Mouse (Mus musculus) embryonic fibroblast, embryonic 13.5 days (primary cell): ENCODE data around the gene Slc17a1. TPM values are rescaled to one million over a fixed set of nuclear protein-coding genes. Genes with fewer than 3 reads are reported as not detected.

ENCODE experiments used
- H3K27ac ChIP-seq: 2 replicates; pipeline ENCODE4 v1.5.1; 2012; ENCODE audit warnings: low read length, control low read depth, inconsistent platforms; ENCODE audit not compliant: insufficient read depth
- H3K4me1 ChIP-seq: 2 replicates; pipeline ENCODE4 v1.6.1; 2011; ENCODE audit warnings: low read length; ENCODE audit not compliant: control insufficient read depth, insufficient read depth
- H3K4me3 ChIP-seq: 2 replicates; pipeline ENCODE4 v1.5.1; 2011; ENCODE audit warnings: mild to moderate bottlenecking, control low read depth, low read length; ENCODE audit not compliant: insufficient read depth
- CTCF ChIP-seq: IDR thresholded peaks from 2 replicates; pipeline ENCODE4 v1.5.1; 2011; ENCODE audit warnings: mild to moderate bottlenecking, control low read depth, low read length, moderate library complexity, borderline replicate concordance; ENCODE audit not compliant: insufficient read depth
- POLR2A ChIP-seq: IDR thresholded peaks from 2 replicates; pipeline ENCODE4 v1.6.1; 2011; ENCODE audit warnings: low read depth, mild to moderate bottlenecking, control low read depth, low read length, moderate library complexity
- polyA plus RNA-seq: library from polyadenylated mRNA; stranded (reverse); fragments of >200 nt; gene quantifications from 2 replicates; pipeline ENCODE4 v1.2.4, GENCODE M21; 2011; ENCODE audit warnings: low read depth; ENCODE audit not compliant: missing spikeins, insufficient read length

The Slc17a1 gene
- polyA plus RNA-seq, 1 experiment = not detected

DNA sequence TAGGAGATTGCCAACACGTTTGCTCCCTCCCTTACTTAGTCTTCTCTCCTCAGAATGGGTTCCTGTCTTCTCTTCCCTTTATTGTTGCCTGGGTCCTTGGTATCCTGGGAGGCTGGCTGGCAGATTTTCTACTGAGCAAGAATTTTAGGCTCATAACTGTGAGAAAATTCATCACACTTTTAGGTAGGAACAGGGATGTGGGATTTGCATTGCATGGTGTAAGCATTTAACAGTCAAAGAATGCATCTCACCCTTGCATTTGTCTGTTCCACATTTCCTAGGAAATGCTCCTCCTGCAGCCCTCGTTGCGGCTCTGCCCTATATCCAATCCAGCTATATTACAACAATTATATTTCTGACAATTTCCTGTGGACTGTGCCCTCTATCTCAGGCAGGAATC is 11.1 kb upstream of the Slc17a1 start:
- no peak overlapping the region for H3K4me3 ChIP-seq
- H3K4me1 ChIP-seq = no peaks in the 10 kb centered on the region
- TF ChIP-seq CTCF (no peak), POLR2A (no peak)
- no peak overlapping the region for H3K27ac ChIP-seq

- no peak overlapping the region for H3K27ac ChIP-seq
- no peak overlapping the region for H3K4me3 ChIP-seq
- TF ChIP-seq CTCF (no peak), POLR2A (no peak)
- no peaks in the 10 kb centered on the region for H3K4me1 ChIP-seq
These were observed 5.7 kb upstream of the Slc17a1 start for GRCm38 (mm10) chr13:23861815-23862214.

DNA sequence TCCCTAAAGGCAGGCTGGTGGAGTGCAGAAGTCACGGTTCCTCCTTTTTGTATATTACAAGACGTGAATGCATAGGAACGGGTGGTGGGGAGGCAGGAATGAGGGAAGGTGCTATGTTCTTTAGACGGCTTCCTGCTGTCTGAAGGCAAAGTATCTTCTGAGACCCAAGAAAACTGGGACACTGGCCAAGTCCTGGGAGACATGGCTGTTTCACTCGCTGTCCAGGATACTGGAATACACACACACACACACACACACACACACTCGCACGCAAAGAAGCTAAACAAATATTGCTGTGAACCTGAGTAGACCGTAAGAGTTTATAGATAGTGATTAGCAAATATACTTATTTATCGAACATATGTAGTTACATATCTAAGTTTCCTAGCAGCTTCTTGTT is 2.8 kb upstream of the Slc17a1 start:
- TF ChIP-seq POLR2A (no peak), CTCF (no peak)
- Histone ChIP-seq H3K27ac (no peak overlapping the region), H3K4me3 (no peak overlapping the region), H3K4me1 (no peaks in the 10 kb centered on the region)

GRCm38 (mm10) chr13:23866086-23866710 is 1.4 kb upstream of the Slc17a1 start:
- H3K27ac ChIP-seq = no peak overlapping the region
- TF ChIP-seq CTCF = no peak
- no peak for TF ChIP-seq POLR2A
- H3K4me1 ChIP-seq = no peaks in the 10 kb centered on the region
- H3K4me3 ChIP-seq = no peak overlapping the region

DNA sequence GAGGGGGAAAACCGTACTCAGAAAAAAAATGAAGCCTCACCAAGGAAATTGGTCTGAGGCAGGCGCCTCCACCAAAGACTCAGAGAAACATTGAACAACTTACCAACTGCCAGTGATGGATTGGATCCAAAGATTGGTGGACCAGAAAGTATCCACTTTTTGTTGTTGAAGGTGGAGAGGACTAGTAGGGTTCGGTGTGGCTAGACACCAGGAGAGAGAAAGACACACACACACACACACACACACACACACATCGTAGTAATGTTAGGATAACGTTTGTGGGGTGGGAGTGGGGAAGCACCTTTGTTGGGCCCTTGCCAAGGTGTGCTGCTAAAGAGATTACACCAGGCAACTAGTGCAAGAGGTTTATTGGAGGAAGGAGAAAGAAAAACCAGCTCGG is 550 bp upstream of the Slc17a1 start:
- no peak for TF ChIP-seq CTCF
- TF ChIP-seq POLR2A = no peak
- Histone ChIP-seq H3K4me1 (no peaks in the 10 kb centered on the region), H3K4me3 (no peak overlapping the region), H3K27ac (no peak overlapping the region)

GRCm38 (mm10) chr13:23868790-23869533 is 1.4 kb downstream of the Slc17a1 start:
- TF ChIP-seq CTCF (no peak), POLR2A (no peak)
- H3K4me1 ChIP-seq = no peaks in the 10 kb centered on the region
- no peak overlapping the region for H3K4me3 ChIP-seq
- no peak overlapping the region for H3K27ac ChIP-seq

- Histone ChIP-seq H3K4me3 (no peak overlapping the region), H3K27ac (no peak overlapping the region), H3K4me1 (no peaks in the 10 kb centered on the region)
- no peak for TF ChIP-seq CTCF
- TF ChIP-seq POLR2A = no peak
These were observed 2.4 kb downstream of the Slc17a1 start for GRCm38 (mm10) chr13:23869996-23870395.

- Histone ChIP-seq H3K4me3 (no peak overlapping the region), H3K4me1 (no peaks in the 10 kb centered on the region), H3K27ac (no peak overlapping the region)
- no peak for TF ChIP-seq CTCF
- TF ChIP-seq POLR2A = no peak
These were observed 5.6 kb downstream of the Slc17a1 start for GRCm38 (mm10) chr13:23873141-23873540.

DNA sequence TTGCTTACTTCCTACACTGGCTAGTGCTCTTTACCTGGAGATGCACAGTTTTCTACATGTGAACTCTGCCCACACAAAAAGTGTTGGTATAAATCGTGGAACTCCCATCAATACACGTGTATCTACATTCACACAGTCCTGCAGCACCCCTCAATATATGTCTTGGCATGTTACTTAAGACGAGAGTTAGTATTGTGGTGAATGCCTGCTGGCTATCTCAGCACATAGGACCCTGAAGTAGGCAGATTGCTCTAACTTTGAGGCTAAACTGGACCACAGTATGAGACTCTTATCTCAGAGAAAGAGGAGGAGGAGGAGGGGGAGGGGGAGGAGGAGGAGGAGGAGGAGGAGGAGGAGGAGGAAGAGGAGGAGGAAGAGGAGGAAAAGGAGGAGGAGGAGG is 11.6 kb downstream of the Slc17a1 start:
- Histone ChIP-seq H3K4me1 (no peaks in the 10 kb centered on the region), H3K4me3 (no peak overlapping the region), H3K27ac (no peak overlapping the region)
- TF ChIP-seq POLR2A (no peak), CTCF (no peak)

DNA sequence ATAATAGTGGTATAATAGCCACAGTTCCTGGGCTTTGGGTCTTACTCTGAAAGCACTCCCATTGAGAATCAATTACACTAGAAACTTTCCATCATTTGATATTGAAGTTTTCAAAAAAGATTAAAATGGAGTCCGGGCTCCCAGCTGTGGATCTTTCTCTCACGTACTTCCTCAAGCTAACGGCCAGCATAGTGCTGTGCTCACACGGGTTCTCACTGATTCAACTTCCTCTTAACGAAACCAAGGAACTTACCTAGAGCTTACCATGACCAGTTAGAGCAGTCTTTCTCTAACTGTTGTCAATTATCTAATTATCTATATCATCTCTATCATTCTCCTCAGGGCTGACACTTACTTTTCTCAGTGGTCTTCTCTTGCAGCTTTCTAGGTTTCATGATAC is 12.1 kb downstream of the Slc17a1 start:
- no peak overlapping the region for H3K4me3 ChIP-seq
- no peaks in the 10 kb centered on the region for H3K4me1 ChIP-seq
- H3K27ac ChIP-seq = no peak overlapping the region
- TF ChIP-seq POLR2A (no peak), CTCF (no peak)

GRCm38 (mm10) chr13:23885540-23885939 is 18.0 kb downstream of the Slc17a1 start:
- TF ChIP-seq POLR2A = no peak
- peak; percentile 19; the same call in 1 of the 2 replicates for TF ChIP-seq CTCF
- Histone ChIP-seq H3K4me1 (no peaks in the 10 kb centered on the region), H3K27ac (no peak overlapping the region), H3K4me3 (no peak overlapping the region)
